ENCODE assay signal across 20 mouse cellular contexts in the genomic region with DNA sequence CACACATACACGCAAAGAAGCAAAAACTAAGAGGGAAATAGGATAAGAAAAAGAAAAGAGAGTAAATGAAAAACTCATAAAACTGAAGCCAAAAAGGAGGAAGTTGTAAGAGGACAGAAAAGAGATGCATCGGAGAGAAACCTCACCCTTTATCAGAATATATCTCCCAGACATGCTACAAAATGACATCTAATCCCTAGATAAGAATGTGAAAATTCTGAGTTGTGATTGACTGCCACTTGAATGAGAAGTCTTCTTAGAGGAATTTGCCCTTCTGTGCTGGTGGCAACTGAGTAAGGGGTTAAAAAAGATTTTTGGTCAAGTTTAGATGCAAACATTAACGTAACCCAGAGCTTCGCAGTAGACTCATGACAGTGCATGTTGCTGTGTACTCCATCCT. TPM values are rescaled to one million over a fixed set of nuclear protein-coding genes. Genes with fewer than 3 reads are reported as not detected.
A peak's percentile ranks its signal among the peaks of the same experiment; 100 is the strongest.
DNase-seq lines count a peak whose midpoint lies in the region; ATAC-seq and TF ChIP-seq lines count a peak whose summit lies in the region.
"Had no signal": no experiment of that assay in that cellular context is flagged by ENCODE, and none has a peak within 500 bp of the region (broad histone marks: within the 10 kb centered on the region; RNA-seq: fewer than 3 reads in every experiment).

No protein-coding gene starts in this region.

- peaks cover 2% of the 10 kb centered on the region; the same call in 1 of the 2 replicates for H3K36me3 ChIP-seq in midbrain, embryonic 11.5 days (ENCODE audit: control insufficient read depth, insufficient read depth, low read length)
- no peaks in the 10 kb centered on the region for H3K36me3 ChIP-seq in midbrain, embryonic 15.5 days (replicated peaks)
- peaks cover 18 to 28% of the 10 kb centered on the region in 2 experiments for H3K36me3 ChIP-seq in MEL (ENCODE audit: control insufficient read depth in 1 of 2, insufficient read depth in 2 of 2, low read length in 2 of 2)

- no peak for TF ChIP-seq POLR2A in MEL (IDR thresholded peaks at IDR 0.05; ENCODE audit: control insufficient read depth in 1 of 2, insufficient read depth in 1 of 2, low read depth in 1 of 2, low read length in 2 of 2, poor library complexity in 1 of 2)

- no peaks in the 10 kb centered on the region for H3K9me3 ChIP-seq in midbrain, embryonic 11.5 days (ENCODE audit: control insufficient read depth, low read length)
- H3K9me3 ChIP-seq in midbrain, embryonic 15.5 days = no peaks in the 10 kb centered on the region
- no peaks in the 10 kb centered on the region for H3K9me3 ChIP-seq in MEL (replicated peaks; ENCODE audit: insufficient read depth, low read length)
- H3K9me3 ChIP-seq: G1E had no signal

- peak in 1 of 2 experiments; percentile 63; a peak in 2 of 4 replicates for TF ChIP-seq EP300 in MEL (IDR thresholded peaks at IDR 0.05; ENCODE audit: low read depth in 1 of 2, low read length in 2 of 2)

- no peak overlapping the region for H3K4me2 ChIP-seq in midbrain, embryonic 11.5 days
- H3K4me2 ChIP-seq in midbrain, embryonic 15.5 days = no peak overlapping the region

- no peak for TF ChIP-seq CTCF in MEL (IDR thresholded peaks at IDR 0.05 in 2 of 3, conservative IDR thresholded peaks at IDR 0.05 in 1 of 3; ENCODE audit: control insufficient read depth in 1 of 3, insufficient read depth in 1 of 3, low read depth in 2 of 3, low read length in 3 of 3, poor library complexity in 1 of 3, severe bottlenecking in 1 of 3)

- H3K27me3 ChIP-seq in midbrain, embryonic 11.5 days (ENCODE audit: control insufficient read depth, insufficient read depth, low read length) = no peaks in the 10 kb centered on the region
- no peaks in the 10 kb centered on the region for H3K27me3 ChIP-seq in midbrain, embryonic 15.5 days (replicated peaks)
- H3K27me3 ChIP-seq in MEL (ENCODE audit: control insufficient read depth in 1 of 2, insufficient read depth in 2 of 2, low read length in 2 of 2) = no peaks in the 10 kb centered on the region
- H3K27me3 ChIP-seq: CH12.LX, Patski had no signal

- DNase-seq in midbrain, embryonic 11.5 days (ENCODE audit: low spot score, missing footprints) = peak; percentile 56
- DNase-seq in MEL (ENCODE audit: low read depth, low spot score) = peak; percentile 43
- DNase-seq in ovary, adult 18-20 months (ENCODE audit: low spot score) = no peak
- DNase-seq: adrenal gland, adult 2 months; adrenal gland, adult 8-10 months; adrenal gland, postnatal 10 days; adrenal gland, postnatal 14 days; adrenal gland, postnatal 25 days; adrenal gland, postnatal 36 days; B cell, adult 2 months; cerebellum, adult 11 months; cerebellum, adult 11-12 months; cerebellum, adult 18-20 months; cerebellum, adult 2 months had no signal

- H3K4me3 ChIP-seq in midbrain, embryonic 11.5 days (ENCODE audit: low read depth, low read length) = no peak overlapping the region
- H3K4me3 ChIP-seq in midbrain, embryonic 15.5 days = no peak overlapping the region
- no peak overlapping the region for H3K4me3 ChIP-seq in MEL (ENCODE audit: control insufficient read depth in 1 of 2, insufficient read depth in 1 of 2, low read depth in 2 of 2, low read length in 2 of 2)

- H3K79me2 ChIP-seq in MEL (ENCODE audit: control insufficient read depth, insufficient read depth, low read length, poor library complexity) = peaks cover 30% of the 10 kb centered on the region

- no peaks in the 10 kb centered on the region for H3K4me1 ChIP-seq in midbrain, embryonic 11.5 days (ENCODE audit: control insufficient read depth, insufficient read depth, low read length)
- H3K4me1 ChIP-seq in midbrain, embryonic 15.5 days = no peaks in the 10 kb centered on the region
- peaks cover 5% of the 10 kb centered on the region in 2 experiments; a peak in 3 of 4 replicates for H3K4me1 ChIP-seq in MEL (ENCODE audit: control insufficient read depth in 1 of 2, insufficient read depth in 2 of 2, low read length in 2 of 2)

- no peak for ATAC-seq in midbrain, embryonic 11.5 days (ENCODE audit: low FRiP score)
- ATAC-seq in midbrain, embryonic 15.5 days (replicated peaks) = no peak
- ATAC-seq: activated CD4-positive, CD25-positive, alpha-beta regulatory T cell, adult 4 months; CD4-positive, CD25-positive, alpha-beta regulatory T cell, adult 4 months; Patski had no signal

- H3K27ac ChIP-seq in midbrain, embryonic 11.5 days (ENCODE audit: low read depth, low read length) = no peak overlapping the region
- no peak overlapping the region for H3K27ac ChIP-seq in midbrain, embryonic 15.5 days
- H3K27ac ChIP-seq in MEL (ENCODE audit: control insufficient read depth, low read depth, low read length) = no peak overlapping the region

- no peak overlapping the region for H3K9ac ChIP-seq in midbrain, embryonic 11.5 days (ENCODE audit: low read length)
- H3K9ac ChIP-seq in midbrain, embryonic 15.5 days = no peak overlapping the region
- no peak overlapping the region for H3K9ac ChIP-seq in MEL (ENCODE audit: control insufficient read depth, low read depth, low read length, poor library complexity, severe bottlenecking)

- no peak for TF ChIP-seq RAD21 in MEL (IDR thresholded peaks at IDR 0.05; ENCODE audit: low read depth, low read length)

- 94% methylated on average over 4 of the region's 4 CpGs for WGBS in midbrain, embryonic 11.5 days
- WGBS in midbrain, embryonic 15.5 days = 97% methylated on average over 4 of the region's 4 CpGs

TF ChIP-seq in MEL, 35 proteins besides CTCF, POLR2A, EP300 and RAD21:
- TF ChIP-seq KAT2A (conservative IDR thresholded peaks at IDR 0.05; ENCODE audit: low read depth, low read length) (no peak), NRF1 (IDR thresholded peaks at IDR 0.05; ENCODE audit: insufficient read depth, low read depth, low read length, poor library complexity, severe bottlenecking) (no peak), MXI1 (IDR thresholded peaks at IDR 0.05; ENCODE audit: low read depth, low read length) (peak; percentile 52), JUND (IDR thresholded peaks at IDR 0.05; ENCODE audit: low read depth, low read length) (no peak), MAZ (IDR thresholded peaks at IDR 0.05; ENCODE audit: low read depth, low read length) (no peak), CHD1 (IDR thresholded peaks at IDR 0.05; ENCODE audit: low read depth, low read length) (no peak), MAX (IDR thresholded peaks at IDR 0.05; ENCODE audit: low read length) (no peak), SIN3A (IDR thresholded peaks at IDR 0.05; ENCODE audit: low read length) (0 out of 2 replicates have a peak, but pooled peaks have one; percentile 26), MEF2A (IDR thresholded peaks at IDR 0.05; ENCODE audit: extremely low read depth, insufficient replicate concordance, low read depth, low read length, poor library complexity, severe bottlenecking) (no peak), GABPA (IDR thresholded peaks at IDR 0.05; ENCODE audit: low read depth, low read length) (no peak), GATA1 (IDR thresholded peaks at IDR 0.05; ENCODE audit: low read depth, low read length) (peak; percentile 71; the same call in 1 of the 2 replicates), ZMIZ1 (IDR thresholded peaks at IDR 0.05; ENCODE audit: low read depth, low read length) (no peak), USF1 (IDR thresholded peaks at IDR 0.05; ENCODE audit: low read depth, low read length) (no peak), CHD2 (IDR thresholded peaks at IDR 0.05; ENCODE audit: low read length) (no peak; the same call in 1 of the 2 replicates), RCOR1 (IDR thresholded peaks at IDR 0.05; ENCODE audit: low read depth, low read length) (peak; percentile 79), ZNF384 (IDR thresholded peaks at IDR 0.05; ENCODE audit: low read depth, low read length) (no peak), UBTF (IDR thresholded peaks at IDR 0.05; ENCODE audit: borderline replicate concordance, insufficient read depth, low read depth, low read length) (no peak), MYC (IDR thresholded peaks at IDR 0.05; ENCODE audit: low read depth, low read length) (no peak), ETS1 (IDR thresholded peaks at IDR 0.05; ENCODE audit: low read depth, low read length) (no peak), ZKSCAN1 (IDR thresholded peaks at IDR 0.05; ENCODE audit: low read depth, low read length) (no peak), MAFK (IDR thresholded peaks at IDR 0.05; ENCODE audit: borderline replicate concordance, low read depth, low read length) (no peak), POLR2AphosphoS2 (IDR thresholded peaks at IDR 0.05; ENCODE audit: low read length) (no peak), TBP (IDR thresholded peaks at IDR 0.05; ENCODE audit: low read depth, low read length) (no peak), NELFE (IDR thresholded peaks at IDR 0.05; ENCODE audit: low read depth, low read length) (no peak), POLR2AphosphoS5 (IDR thresholded peaks at IDR 0.05; ENCODE audit: borderline replicate concordance, low read depth, low read length) (no peak), TCF12 (IDR thresholded peaks at IDR 0.05; ENCODE audit: low read depth, low read length) (no peak), HCFC1 (IDR thresholded peaks at IDR 0.05; ENCODE audit: low read depth, low read length) (no peak), E2F4 (IDR thresholded peaks at IDR 0.05; ENCODE audit: borderline replicate concordance, low read depth, low read length) (no peak), MYB (IDR thresholded peaks at IDR 0.05; ENCODE audit: low read depth, low read length) (no peak), BHLHE40 (IDR thresholded peaks at IDR 0.05; ENCODE audit: borderline replicate concordance, low read depth, low read length) (no peak), USF2 (IDR thresholded peaks at IDR 0.05; ENCODE audit: borderline replicate concordance in 1 of 2, insufficient read depth in 1 of 2, low read depth in 1 of 2, low read length in 2 of 2) (no peak)

RNA-seq across cellular contexts. Expression of gene Xpo4, which starts 19.1 kb away (rescaled TPM):
- 32.6 and 33.9 TPM in 2 replicates for polyA plus RNA-seq in midbrain, embryonic 11.5 days (2014; fragmentation: Nextera tagmentation; extraction: Ambion mirVana)
- 12.9 and 13.1 TPM in 2 replicates for polyA plus RNA-seq in midbrain, embryonic 15.5 days (2015; fragmentation: Nextera tagmentation; extraction: Ambion mirVana)
- total RNA-seq in MEL (2012; rRNA removed) = 45.6 and 46.5 TPM in 2 replicates
- 10 to 100 TPM in 1 of 2 experiments, not detected in 1; 32.3 TPM for polyA plus RNA-seq in MEL (2012; ENCODE audit: insufficient read depth in 1 of 2, insufficient read length in 2 of 2, low read depth in 1 of 2, low replicate concordance in 2 of 2, missing spikeins in 1 of 2)
